Mouse (Mus musculus) cerebellum, adult 9-11 months (tissue): ENCODE measurements around the gene Atp5j2.

Experiments
- DNase-seq: peaks from one replicate; pipeline ENCODE4 v3.0.0; 2022

Gene Atp5j2

DNA sequence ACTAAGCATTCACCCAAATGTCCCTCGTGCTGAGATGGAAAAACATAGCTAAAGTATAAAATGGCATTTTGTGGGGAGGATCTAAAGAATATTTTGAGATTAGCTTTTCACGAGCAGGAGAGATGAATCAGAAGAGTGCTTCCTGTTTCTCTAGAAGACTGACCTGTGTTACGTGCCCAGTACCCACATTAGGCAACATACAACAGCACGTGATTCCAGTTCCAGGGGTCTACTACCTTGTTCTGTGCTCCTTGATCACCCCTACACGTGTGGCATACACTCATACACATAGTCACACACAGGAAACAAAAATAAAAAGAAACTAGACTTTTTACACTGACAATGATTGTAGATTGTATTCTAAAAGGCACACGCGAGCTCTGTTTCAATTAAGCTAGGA is 8.5 kb upstream of the Atp5j2 start:
- no peak for DNase-seq

DNA sequence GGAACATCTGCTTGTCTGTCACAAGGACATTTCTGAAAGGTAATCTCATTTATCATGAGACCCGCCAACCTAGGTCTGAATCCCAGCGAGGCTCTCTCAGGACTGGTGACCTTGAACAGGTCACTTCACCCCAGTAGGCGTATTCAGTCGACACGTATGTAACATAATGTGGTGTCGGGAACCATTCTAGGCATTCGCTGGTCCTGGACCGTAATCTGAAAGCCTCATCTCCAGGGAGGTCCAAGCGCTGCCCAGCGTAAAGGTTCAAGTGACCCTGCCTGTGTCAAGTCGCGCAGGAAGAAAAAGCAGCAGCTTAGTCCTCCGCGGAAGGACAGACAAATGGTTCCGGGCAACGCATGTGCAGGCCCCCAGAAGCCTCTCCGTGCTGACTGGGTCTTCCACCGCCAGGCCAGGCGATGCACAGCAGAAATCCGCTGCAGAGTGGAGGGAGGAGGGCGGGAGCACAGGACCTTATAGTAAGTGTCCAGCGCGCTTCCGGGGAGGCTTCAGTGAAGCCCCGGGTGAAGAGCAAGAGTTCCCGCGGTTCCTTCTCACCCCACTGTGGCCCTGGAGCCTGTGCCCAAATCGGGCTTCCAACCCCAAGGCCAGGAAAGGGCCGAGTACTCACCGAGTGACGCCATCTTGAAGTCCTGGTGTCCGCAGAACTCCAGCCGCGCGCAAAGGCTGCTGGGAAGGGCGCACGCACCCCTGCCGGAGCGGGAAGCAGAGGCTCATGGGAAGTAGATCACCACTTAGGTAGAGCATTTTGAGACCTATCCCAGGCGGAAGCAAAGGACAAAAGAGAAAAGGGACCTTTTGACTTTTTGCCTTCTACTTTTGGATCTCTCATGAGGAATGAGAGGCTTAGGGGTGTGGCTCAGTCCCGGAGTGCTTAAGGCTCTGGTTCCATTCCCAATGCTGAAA is 725 bp downstream of the Atp5j2 start:
- peak; percentile 92 for DNase-seq

DNA sequence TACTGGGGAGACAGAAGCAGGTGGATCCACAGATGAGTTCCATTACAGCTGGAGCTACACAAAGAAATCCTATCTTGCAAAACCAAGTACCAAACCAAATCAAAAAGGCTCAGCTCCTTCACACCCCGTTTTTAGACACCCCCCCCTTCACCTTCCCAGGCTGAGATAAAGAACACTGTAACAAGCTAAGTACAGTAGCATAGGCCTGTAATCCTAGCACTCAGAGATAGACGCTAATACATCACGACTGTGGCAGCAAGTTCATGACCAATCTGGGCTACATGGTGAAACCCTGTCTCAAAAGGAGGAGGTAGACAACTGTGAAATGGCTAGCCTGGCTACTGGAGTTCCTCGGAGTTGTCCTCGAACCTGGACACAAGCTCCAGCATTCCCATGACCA is 1.5 kb downstream of the Atp5j2 start:
- no peak for DNase-seq

DNA sequence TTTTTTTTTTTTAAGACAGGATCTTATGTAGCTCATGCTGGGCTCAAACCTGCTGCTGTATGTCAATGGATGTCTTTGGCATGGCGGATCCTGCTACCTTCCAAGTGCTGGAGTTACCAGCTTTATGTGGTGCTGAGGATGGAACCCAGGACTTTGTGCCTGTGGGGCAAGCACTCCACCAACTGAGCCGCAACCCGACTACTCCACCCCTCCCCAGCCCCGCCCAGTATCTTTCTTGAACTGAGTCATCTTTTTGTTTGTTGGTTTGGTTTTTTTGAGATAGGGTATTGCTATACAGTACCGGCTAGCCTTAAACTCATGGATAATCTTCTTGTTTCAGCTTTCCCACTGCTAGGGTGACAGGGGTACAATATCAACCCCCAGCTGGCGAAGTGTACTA is 2.4 kb downstream of the Atp5j2 start:
- no peak for DNase-seq

DNA sequence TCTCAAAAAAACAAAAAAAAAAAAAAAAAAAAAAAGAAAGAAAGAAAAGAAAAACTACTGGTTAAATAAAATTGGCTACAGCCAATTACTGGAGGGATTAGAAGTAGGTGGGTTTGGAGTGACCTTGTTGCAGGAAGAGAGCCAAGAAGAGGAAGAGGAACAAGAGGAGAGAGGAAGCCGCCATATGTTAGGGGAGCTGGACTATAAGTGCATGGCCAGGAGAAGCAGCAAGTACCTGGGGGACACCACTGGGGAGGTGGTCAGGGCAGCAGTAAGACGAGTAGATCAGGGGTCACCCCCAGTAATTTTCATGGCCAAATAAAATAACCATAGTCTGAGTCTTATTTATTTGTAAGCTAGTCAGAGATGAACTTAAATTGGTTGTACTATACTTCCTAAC is 6.6 kb downstream of the Atp5j2 start:
- no peak for DNase-seq

DNA sequence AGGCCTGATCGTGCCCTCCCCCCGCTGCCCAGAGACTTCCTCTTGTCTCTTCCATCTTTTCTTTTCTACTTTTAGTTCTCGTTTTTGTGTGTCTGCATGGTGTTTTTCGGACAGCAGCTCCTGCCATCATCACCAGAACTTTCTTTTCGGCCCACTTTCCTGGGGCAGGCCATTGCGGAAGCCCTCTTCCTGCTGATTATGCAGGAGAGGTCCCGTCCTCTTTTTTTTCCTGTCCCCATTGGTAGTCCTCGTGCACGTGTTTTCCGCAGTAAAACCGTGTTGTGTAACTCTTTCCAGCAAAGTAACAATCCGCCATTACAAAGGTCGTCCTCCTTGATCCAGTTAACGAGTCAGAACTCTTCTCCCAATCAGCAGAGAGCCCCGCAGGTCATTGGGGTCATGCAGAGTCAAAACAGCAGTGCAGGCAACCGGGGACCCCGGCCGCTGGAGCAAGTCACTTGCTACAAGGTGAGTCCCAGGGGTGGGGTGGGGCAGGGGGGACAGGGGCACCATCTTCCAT is 13.3 kb downstream of the Atp5j2 start:
- no peak for DNase-seq

DNA sequence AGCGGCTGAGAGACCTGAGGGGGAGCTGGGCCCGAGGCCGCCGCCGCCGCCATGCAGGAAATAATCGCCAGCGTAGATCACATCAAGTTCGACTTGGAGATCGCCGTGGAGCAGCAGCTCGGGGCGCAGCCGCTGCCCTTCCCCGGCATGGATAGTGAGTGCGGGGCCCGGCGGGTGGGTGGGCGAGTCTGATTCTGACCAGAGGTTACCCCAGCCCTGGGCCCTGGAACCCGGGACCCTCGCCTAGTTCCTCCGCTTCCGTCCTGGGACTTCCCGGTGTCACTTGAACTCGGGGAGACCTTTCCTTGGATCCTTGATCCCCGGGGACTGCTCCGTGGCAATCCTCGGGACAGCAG is 24.6 kb downstream of the Atp5j2 start:
- no peak for DNase-seq

DNA sequence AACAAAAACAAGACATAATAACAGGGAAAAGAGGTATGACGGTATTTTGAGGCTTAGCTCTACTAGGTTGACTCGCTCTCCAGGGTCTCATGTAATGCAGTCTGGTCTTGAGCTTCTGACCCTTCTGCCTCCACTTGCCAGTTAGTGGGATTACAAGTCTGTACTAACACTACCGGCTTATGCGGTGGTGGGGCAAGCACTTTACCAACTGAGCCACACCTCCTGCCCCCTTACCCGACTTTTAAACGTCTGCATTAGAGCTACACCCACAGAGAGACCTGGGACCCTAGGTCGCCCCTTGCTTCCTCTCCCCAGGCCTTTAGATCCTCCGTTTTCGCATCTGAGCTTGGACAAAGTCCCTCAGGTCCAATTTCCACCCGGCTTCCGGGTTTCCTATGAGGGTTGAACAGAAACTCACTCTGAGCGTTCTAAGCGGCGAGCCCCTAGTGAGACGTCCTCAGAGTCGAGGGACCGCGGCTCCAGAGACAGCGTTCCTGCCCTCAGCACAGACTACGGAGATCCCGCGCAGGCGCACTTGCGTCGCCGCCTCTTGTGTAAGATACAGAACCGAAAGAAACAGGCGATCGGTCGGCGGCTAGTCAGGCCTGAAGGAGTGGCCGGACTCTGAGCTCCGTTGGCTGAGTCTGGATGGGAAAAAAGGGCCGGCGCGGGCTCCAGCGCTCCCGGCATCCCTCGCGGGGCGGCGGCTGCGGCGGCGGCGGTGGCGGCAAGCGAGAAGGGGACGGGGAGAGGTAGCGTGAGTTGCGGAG is 25.1 kb downstream of the Atp5j2 start, which contains the start of the genes Ptcd1 and Cpsf4:
TSS of gene Ptcd1 (minus strand) at position 573 of the 770 bp plus-strand sequence.
TSS of gene Cpsf4 (plus strand) at position 678 of the 770 bp plus-strand sequence.
- peak; percentile 98 for DNase-seq

DNA sequence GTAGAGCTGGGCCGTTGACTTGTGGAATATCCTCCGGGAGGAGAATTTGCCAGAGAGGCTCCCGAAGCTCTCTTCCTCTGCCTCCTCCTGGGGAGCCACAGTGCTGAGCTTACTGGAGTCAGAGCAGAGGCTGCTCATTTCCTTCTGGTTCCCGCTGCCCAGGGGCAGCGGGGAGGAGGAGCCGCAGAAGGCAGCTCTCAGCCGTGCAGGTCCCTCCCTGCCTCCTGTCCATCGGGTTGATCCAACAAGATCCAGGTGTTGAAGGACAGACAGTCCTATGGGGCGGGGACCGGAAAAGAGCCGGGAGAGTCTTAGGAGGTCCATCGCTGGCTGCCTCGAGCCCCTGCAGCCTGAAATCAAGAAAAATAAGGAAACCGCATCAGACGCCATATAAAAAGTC is 26.7 kb downstream of the Atp5j2 start:
- no peak for DNase-seq

DNA sequence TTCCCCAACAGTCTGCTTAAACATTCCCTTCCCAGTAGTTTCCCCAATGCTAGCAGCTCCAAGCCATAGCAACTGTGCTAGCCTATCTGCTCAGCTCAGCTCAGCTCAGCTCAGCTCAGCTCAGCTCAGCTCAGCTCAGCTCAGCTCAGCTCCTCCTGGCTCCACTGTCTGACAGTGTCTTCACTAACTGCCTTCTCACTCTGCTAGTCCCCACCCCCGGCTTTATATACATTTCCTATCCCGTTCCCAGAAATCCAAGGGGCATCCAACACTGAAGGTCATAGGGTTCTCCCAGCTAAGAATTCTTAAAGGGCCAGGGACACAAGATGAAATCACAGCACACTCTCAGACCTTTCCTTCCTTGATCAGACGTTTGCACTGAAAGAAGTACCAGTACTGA is 27.2 kb downstream of the Atp5j2 start:
- DNase-seq: no peak

DNA sequence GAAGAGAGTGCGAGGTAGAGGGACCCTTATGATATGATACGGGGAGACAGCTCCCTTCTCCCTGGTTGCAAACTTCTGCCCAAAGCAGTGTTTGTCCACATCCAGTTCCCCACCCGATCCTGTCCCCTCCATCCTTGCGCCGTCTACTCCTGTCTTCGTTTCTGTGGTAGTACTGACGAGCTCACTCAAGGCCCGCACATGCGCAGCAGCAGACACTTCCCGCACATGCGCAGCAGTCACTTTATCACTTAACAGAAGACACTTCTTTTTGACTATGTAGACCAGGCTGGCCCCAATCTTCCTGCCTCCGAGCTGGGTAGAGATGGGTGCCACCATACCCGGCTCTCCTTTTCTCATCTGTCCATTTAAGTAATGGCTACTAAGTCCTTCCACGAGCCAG is 30.5 kb downstream of the Atp5j2 start:
- no peak for DNase-seq

DNA sequence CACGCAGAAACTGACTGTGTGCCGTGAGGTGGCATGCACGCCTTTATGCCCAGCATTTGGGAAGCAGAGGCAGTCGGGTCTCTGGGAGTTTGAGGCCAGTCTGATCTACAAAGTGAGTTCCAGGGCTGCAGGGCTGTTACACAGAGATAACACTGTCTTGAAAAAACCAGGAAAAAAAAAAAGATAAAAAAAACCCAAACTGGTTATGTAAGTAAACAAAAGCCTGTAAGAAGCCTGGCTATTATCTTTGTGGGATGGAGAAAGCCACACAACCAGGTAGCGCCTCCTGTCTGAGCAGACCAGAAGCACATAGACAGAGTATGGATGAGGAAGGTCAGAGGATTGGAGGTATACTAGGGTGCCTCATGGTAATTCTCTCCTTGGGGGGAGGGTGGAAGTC is 39.2 kb downstream of the Atp5j2 start:
- no peak for DNase-seq

DNA sequence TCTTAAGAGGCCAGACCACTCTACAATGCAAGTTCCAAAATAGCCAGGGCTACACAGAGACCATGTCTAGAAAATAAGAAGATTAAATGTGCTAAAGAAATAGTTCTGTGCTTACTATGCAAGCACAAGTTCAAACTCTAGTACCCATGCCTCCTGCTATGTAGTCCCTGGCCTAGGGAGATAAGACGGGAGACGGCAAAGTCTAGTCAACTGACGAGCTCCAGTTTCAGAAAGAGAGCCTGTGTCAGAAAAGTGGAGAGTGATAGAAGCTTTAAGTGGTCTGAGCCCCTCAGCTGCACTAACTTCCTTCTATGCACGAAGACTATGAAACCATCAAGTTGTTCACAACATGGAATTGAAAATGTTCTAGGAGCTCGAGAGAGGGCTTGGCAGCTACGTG is 42.6 kb downstream of the Atp5j2 start:
- no peak for DNase-seq

DNA sequence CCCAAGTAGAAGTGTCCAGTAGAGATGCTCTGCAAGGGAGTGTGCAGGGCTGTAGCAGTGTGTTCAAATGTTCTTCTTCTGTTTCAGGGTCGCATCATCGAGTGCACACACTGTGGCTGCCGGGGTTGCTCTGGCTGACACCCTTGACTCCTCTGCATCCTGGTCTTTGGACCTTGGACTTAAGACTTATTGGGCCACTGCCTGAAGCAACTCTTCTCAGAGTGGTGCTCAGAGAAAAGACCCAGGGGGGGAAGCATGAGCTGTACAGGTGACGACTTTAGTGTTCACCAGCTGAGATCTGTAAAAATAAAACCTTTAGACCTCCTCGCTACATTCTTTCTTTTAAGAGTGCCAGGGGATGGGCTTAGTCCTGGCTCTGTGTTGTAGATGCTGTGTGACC is 44.1 kb downstream of the Atp5j2 start:
- DNase-seq: no peak

DNA sequence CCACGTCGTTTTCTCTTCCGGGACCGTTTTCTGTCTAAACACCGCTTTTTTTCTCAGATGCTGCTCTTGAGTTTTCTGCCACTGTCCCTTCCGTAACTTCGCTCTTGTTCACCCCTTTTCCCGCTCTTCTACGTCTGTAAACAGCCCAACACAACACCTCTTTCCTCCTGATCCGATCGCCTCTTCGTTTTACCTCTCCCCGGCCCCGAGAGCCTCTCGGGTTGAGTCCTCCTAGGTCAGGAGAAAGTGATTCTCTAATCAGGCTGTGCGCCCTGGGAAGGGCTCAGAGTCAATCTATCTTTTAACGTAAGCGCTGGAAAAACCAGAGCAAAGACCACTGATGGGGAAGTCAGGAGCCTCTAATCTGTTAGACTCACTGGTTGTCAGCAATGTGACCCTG is 51.3 kb downstream of the Atp5j2 start:
- DNase-seq: peak; percentile 34

DNA sequence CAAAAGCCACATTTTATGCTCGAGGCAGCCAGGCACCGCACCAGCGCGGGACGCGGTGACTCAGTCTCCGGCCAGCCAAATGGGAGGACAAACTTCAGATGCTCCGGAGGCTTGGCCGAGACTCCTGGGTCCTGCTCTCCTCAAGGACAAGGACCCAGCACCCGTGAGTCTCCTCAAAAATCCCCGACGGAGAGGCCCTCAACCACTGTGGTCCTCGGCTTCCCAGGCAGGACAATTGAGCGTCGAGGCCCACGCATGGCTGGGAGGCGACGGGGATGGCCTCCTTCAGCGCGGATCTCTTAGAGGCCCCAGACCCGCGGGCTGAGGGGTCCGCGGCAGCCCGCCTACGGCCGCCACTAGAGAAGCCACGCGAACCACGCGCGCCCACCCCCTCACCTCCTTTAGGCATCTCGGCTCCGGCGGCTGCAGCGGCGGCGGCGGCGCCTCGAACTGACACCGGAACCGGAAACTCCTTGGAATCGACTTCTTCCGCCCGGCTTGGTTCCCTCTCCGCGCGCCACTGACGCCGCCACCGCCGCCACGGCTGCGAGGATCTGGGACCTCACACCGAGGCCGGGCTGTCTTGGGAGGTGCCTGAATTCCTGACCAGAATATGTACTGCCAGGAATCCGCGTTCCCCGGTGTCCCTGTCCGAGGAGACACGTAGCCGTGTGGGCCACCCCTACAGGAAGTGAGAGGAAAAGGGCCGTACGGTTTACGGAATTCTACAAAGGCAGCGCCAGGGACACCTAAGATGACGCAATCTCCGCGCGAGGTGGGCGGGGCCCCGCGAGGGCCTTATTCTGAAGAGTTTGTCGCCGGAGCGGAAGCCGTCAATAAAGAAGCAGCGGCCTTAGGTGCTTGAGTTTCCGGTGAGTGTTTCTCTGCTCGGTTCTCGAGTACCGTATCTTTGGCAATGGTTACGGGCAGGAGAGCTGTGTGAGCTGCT is 52.0 kb downstream of the Atp5j2 start, which contains the start of the genes Pdap1 and Bud31:
TSS of gene Pdap1 (minus strand) at position 668 of the 949 bp plus-strand sequence.
TSS of gene Bud31 (plus strand) at position 792 of the 949 bp plus-strand sequence.
- peak; percentile 94 for DNase-seq

DNA sequence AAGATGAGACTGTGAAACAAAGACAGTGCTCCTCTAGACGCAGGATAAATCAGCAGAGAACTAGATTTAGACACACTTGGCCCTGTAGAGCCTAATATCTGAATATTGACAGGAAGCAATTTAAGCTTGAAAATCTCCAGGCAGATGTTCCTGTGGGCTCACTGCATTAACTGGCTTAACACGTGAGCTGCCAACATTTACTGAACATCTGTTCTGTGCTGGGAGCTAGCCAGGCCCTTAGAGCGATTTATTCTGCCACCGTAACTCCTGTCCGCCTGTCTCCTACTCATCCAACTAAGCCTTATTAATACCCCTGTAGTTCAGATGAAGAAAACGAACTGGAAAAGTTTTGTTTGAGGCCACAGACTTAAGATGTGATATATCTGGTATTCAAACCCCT is 53.0 kb downstream of the Atp5j2 start:
- DNase-seq: peak; percentile 43
